Mouse (Mus musculus) cerebellum, adult 11 months (tissue): ENCODE measurements around the gene Cnr1.

Source experiments
- DNase-seq: peaks from one replicate; pipeline ENCODE4 v3.0.0; 2022

Cnr1 gene

GRCm38 (mm10) chr4:33943936-33944335, 19.5 kb downstream of the Cnr1 start:
- DNase-seq = no peak

GRCm38 (mm10) chr4:33945742-33946141, 21.3 kb downstream of the Cnr1 start:
- no peak for DNase-seq

GRCm38 (mm10) chr4:33947584-33947983, 23.2 kb downstream of the Cnr1 start:
- DNase-seq = no peak

- no peak for DNase-seq
These were observed 33.0 kb downstream of the Cnr1 start for GRCm38 (mm10) chr4:33957398-33957797.

GRCm38 (mm10) chr4:33958515-33958914, 34.1 kb downstream of the Cnr1 start:
- no peak for DNase-seq

- no peak for DNase-seq
These were observed 35.4 kb downstream of the Cnr1 start for GRCm38 (mm10) chr4:33959841-33960240.

- DNase-seq = no peak
These were observed 46.3 kb downstream of the Cnr1 start for GRCm38 (mm10) chr4:33970726-33971125.

GRCm38 (mm10) chr4:33988466-33989089, 64.2 kb downstream of the Cnr1 start:
- no peak for DNase-seq

GRCm38 (mm10) chr4:33992687-33993086, 68.3 kb downstream of the Cnr1 start:
- DNase-seq = no peak

GRCm38 (mm10) chr4:33996382-33996781, 72.0 kb downstream of the Cnr1 start:
- no peak for DNase-seq
